Mouse (Mus musculus) frontal cortex, adult 2 months (tissue): ENCODE results near the gene Pga5. TPM values are rescaled to one million over a fixed set of nuclear protein-coding genes. Genes with fewer than 3 reads are reported as not detected.

Experiments used
- DNase-seq, 2 experiments: peaks; one replicate each; pipeline ENCODE4 v3.0.0; 2022; ENCODE audit warnings: low spot score in 1 of 2; ENCODE audit errors: extremely low spot score in 1 of 2
- polyA plus RNA-seq: library from polyadenylated mRNA; depleted of rRNA; stranded (reverse); fragments of >200 nt; gene quantifications from 2 replicates; pipeline ENCODE4 v1.2.3, GENCODE M21; 2012; rRNA removed

The Pga5 gene
- 0.17 and 0.46 TPM in 2 replicates for polyA plus RNA-seq

- peak; percentile 63 to 93 for DNase-seq
These were observed at the start of gene Pga5 for GRCm38 (mm10) chr19:10677915-10678771. Pga5 (minus strand) TSS chr19:10678071.

- DNase-seq: no peak
These were observed 46.9 kb upstream of the Pga5 start for GRCm38 (mm10) chr19:10724629-10725363.

GRCm38 (mm10) chr19:10723649-10724048 is 45.8 kb upstream of the Pga5 start:
- no peak for DNase-seq

- DNase-seq: no peak
These were observed 45.2 kb upstream of the Pga5 start for GRCm38 (mm10) chr19:10723084-10723483.

GRCm38 (mm10) chr19:10721064-10721463 is 43.2 kb upstream of the Pga5 start:
- DNase-seq: no peak

- DNase-seq: no peak
These were observed 42.7 kb upstream of the Pga5 start for GRCm38 (mm10) chr19:10720524-10720923.

GRCm38 (mm10) chr19:10719751-10720150 is 41.9 kb upstream of the Pga5 start:
- no peak for DNase-seq

GRCm38 (mm10) chr19:10718251-10718775 is 40.4 kb upstream of the Pga5 start:
- DNase-seq: no peak

DNA sequence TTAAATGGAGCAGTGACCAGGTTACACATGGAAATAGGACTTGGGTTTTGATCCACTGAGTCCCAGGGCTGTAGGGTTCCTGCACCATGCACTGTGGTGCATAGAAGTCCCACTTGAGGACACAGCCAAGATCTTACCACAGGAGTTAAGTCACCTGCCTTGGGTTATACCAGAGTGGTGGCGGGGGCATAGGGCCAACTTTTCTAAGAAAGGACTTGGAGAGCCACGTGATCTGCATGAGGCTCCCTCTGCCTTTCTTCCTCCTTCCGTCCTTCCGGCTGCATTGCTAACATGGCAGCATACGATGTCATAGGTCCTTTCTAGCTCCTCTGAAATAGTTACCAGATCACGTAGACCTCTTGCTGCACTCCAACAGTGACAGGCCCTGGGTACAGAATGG is 37.6 kb upstream of the Pga5 start:
- DNase-seq: no peak

- peak; percentile 55 to 93 for DNase-seq
These were observed 37.0 kb upstream of the Pga5 start for GRCm38 (mm10) chr19:10714682-10715475.

DNA sequence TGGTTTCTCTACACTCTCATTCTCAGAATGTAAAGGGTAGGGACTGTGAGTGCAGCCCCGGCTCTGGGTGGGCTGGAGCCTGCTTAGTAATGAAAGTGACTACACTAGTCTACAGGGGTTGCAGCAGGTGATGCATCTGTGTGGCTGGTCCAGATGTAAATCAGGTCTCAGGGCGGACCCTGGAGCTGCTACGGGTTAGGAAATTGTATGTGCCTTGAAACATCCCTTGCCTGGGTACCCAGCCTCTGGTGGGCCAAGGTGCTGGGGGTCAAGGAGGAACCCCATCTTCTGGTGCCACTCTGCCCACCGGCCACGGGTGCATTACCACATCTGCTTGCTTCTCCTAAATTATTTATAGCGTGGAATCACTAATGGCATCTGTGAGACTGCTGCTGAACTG is 36.3 kb upstream of the Pga5 start:
- DNase-seq: no peak

DNA sequence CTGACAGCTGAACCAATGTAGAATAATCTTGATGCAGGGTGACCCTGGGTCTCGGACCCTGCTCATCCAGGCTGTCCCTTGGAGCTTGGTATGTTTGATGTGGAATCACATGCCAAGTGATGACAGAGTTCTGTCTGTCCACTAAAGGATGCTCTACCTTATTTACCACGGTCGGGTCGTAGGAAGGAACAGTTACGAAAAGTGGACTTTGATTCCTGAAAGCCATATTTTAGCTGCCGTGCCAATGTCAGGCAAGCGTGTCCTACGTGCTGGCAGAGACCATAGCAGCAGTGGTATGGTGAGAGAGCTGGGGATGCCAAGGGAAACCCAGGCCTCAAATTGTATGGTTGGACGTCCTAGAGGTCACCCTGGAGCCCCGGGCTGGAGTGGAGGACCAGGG is 35.7 kb upstream of the Pga5 start:
- DNase-seq: no peak

DNA sequence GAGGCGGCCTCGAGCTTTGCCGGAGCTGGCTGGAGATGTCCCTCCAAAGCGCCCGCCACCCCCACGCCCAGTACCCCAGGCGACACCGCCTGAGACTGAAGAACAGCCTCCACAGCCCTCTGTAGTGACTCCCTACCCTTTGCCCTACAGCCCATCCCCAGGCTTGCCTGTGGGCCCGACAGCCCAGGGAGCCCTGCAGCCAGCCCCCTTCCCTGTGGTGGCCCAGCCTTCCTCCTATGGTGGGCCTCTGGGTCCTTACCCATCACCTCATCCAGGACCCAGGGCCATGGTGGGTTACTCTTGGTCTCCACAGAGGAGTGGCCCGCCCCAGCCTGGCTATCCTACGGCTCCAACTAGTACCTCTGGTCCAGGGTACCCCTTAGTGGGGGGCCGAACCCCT is 34.8 kb upstream of the Pga5 start:
- DNase-seq: no peak

DNA sequence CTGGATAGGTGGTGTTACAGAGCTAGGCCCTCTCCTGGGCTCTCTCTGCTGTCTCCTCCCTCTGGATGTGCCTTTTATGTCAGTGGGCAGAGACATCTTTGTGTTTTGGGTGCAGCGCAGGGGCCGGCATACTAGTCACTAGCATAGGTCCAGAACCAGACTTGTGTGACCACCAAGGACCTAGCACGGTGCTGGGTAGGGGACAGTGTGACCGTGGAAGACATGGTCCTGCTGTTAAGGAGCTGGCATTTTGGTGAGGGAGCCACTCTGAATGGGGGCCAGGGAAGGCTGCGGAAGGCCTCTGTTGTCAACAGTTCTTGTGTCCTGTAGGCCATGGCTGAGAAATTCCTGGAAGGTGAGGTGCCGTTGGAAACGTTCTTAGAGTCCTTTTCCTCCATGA is 34.3 kb upstream of the Pga5 start:
- DNase-seq: no peak

GRCm38 (mm10) chr19:10710751-10711150 is 32.9 kb upstream of the Pga5 start:
- no peak for DNase-seq

GRCm38 (mm10) chr19:10710088-10710511 is 32.2 kb upstream of the Pga5 start:
- peak; percentile 56 to 81 for DNase-seq

- peak; percentile 95 to 99 for DNase-seq
These were observed 31.7 kb upstream of the Pga5 start for GRCm38 (mm10) chr19:10709360-10710087.

GRCm38 (mm10) chr19:10708900-10709299 is 31.0 kb upstream of the Pga5 start:
- no peak for DNase-seq

GRCm38 (mm10) chr19:10707881-10708280 is 30.0 kb upstream of the Pga5 start:
- no peak for DNase-seq
